Mouse (Mus musculus) erythroblast, embryonic 14.5 days (primary cell): ENCODE data around the gene Prep. TPM values are rescaled to one million over a fixed set of nuclear protein-coding genes. Genes with fewer than 3 reads are reported as not detected.

Source experiments
- H3K27me3 ChIP-seq: 2 replicates; pipeline ENCODE4 v1.6.1; 2012; ENCODE audit warnings: inconsistent platforms; ENCODE audit not compliant: control insufficient read depth
- H3K36me3 ChIP-seq: 2 replicates; pipeline ENCODE4 v1.6.1; 2012; ENCODE audit warnings: mild to moderate bottlenecking, inconsistent platforms; ENCODE audit not compliant: control insufficient read depth
- H3K4me1 ChIP-seq: 2 replicates; pipeline ENCODE4 v1.6.1; 2012; ENCODE audit warnings: inconsistent platforms; ENCODE audit not compliant: control insufficient read depth
- H3K4me3 ChIP-seq: replicated peaks from 2 replicates; pipeline ENCODE3; 2012; ENCODE audit warnings: moderate library complexity, mild to moderate bottlenecking, inconsistent platforms
- H3K9me3 ChIP-seq: 2 replicates; pipeline ENCODE4 v1.6.1; 2012; ENCODE audit warnings: low read length, inconsistent platforms, mixed read lengths; ENCODE audit not compliant: control insufficient read depth
- GATA1 ChIP-seq: IDR thresholded peaks from 2 replicates; pipeline ENCODE4 v1.6.1; 2012; ENCODE audit warnings: low read length, inconsistent platforms, mixed read lengths
- TAL1 ChIP-seq: IDR thresholded peaks from 3 replicates; pipeline ENCODE4 v1.6.1; 2012; ENCODE audit warnings: low read length, inconsistent platforms, mixed read lengths
- polyA plus RNA-seq: library from polyadenylated mRNA; stranded (reverse); fragments of >175 nt; gene quantifications from 2 replicates; pipeline ENCODE4 v1.2.3, GENCODE M21; 2012

The Prep gene
- polyA plus RNA-seq, result 0.28 and 0.32 TPM in 2 replicates

GRCm38 (mm10) chr10:45066931-45067308 is at the start of gene Prep:
Prep (plus strand) TSS chr10:45067203.
- Histone ChIP-seq H3K4me3 (peak within 1 kb of the TSS; percentile 80), H3K9me3 (no peaks in the 10 kb centered on the region), H3K4me1 (peaks cover 61% of the 10 kb centered on the region), H3K36me3 (0 out of 2 replicates have a peak, but pooled peaks cover under 1% of the 10 kb centered on the region), H3K27me3 (no peaks in the 10 kb centered on the region)
- no peak for TF ChIP-seq GATA1
- no peak for TF ChIP-seq TAL1

DNA sequence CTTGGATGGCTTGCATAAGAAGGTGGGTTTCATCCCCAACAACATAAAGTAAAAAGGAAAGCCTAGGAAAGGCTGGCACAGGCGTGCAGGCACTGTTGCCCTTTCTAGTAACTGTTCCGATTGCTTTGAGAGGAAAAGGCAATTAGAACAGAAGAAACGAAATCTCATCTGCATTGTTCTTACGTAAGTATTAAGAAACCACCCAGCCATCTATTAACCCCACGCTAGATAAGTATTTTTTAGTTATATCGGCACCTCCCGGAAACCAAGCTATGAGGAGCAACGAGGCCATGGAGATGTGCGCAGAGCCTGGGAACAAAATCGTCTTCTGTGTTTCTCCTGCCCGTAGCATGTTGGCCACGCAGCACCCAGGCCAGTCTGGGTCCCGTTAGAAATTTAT is 49.7 kb upstream of the Prep start:
- TF ChIP-seq TAL1 (no peak), GATA1 (no peak)
- Histone ChIP-seq H3K27me3 (no peaks in the 10 kb centered on the region), H3K9me3 (no peaks in the 10 kb centered on the region), H3K4me1 (no peaks in the 10 kb centered on the region), H3K36me3 (no peaks in the 10 kb centered on the region), H3K4me3 (no peak overlapping the region)

DNA sequence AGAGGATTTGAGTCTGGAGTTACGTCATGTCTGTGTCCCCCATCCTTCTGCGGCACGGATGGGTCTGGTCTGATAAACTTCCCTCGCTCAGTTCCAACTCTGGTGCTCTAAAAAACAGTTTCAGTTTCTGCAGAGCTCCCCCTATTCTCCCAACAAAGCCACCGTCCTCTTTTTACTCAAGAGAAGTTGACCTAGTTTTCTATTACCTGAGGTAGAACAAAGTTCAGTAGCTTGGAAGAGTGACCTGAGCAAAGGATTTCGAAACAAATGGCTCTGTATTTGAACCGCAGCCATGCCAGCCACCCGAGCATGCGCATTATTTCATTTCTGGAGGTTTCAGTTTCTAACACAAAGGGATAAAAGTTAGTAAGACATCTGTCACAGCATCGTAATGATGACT is 49.2 kb upstream of the Prep start:
- Histone ChIP-seq H3K9me3 (no peaks in the 10 kb centered on the region), H3K36me3 (no peaks in the 10 kb centered on the region), H3K4me3 (no peak overlapping the region), H3K27me3 (no peaks in the 10 kb centered on the region), H3K4me1 (no peaks in the 10 kb centered on the region)
- TF ChIP-seq TAL1, result no peak
- TF ChIP-seq GATA1, result no peak

GRCm38 (mm10) chr10:45019418-45019817 is 47.6 kb upstream of the Prep start:
- no peaks in the 10 kb centered on the region for H3K36me3 ChIP-seq
- no peaks in the 10 kb centered on the region for H3K4me1 ChIP-seq
- no peak for TF ChIP-seq GATA1
- TF ChIP-seq TAL1, result no peak
- H3K4me3 ChIP-seq, result no peak overlapping the region
- H3K27me3 ChIP-seq, result no peaks in the 10 kb centered on the region
- H3K9me3 ChIP-seq, result no peaks in the 10 kb centered on the region

- TF ChIP-seq TAL1, result no peak
- no peak for TF ChIP-seq GATA1
- Histone ChIP-seq H3K4me1 (no peaks in the 10 kb centered on the region), H3K4me3 (no peak overlapping the region)
Observed at GRCm38 (mm10) chr10:45019849-45020248, 47.2 kb upstream of the Prep start.

DNA sequence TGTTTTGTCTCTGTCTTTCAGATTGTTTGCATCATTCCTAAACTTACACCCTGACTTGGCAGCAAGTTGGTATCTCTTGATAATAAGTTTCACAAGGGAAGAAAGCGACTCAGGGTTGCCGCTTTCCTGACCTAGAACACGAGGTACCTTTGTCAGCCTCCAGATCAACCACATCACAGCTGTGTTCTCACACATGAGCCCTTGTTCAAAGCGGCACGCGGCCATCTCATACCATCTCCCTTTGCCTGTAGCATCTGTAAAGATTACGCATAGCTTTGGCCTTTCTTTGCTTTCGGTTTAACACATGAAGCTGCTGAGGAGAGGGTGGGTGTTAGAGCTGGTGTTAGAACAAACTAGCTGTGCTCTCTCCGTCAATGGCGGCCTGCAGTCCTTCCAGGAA is 46.7 kb upstream of the Prep start:
- no peak overlapping the region for H3K4me3 ChIP-seq
- no peak for TF ChIP-seq GATA1
- no peak for TF ChIP-seq TAL1

More at GRCm38 (mm10) chr10:45019849-45020248, 47.2 kb upstream of the Prep start:
- H3K36me3 ChIP-seq, result no peaks in the 10 kb centered on the region
- no peaks in the 10 kb centered on the region for H3K27me3 ChIP-seq
- no peaks in the 10 kb centered on the region for H3K9me3 ChIP-seq

DNA sequence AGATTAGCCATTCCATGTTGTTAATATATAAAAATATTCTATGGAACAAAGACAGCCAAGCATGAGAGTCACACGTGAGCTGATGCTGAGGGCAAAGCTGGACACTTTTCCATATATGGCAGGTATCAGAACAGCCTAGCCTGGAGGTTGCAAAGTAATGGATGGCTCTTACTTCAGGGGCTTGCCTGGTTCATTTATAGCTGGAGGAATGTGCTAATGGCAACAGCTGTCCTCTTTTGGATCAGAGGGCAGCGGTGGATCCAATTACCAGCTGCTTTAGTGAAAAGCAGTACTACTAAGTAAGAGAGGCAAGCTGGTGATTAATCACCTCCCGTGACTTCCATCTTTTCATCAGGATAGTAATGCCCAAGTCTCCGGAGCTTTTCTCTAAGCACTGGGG is 41.8 kb upstream of the Prep start:
- TF ChIP-seq TAL1, result no peak
- TF ChIP-seq GATA1, result no peak
- Histone ChIP-seq H3K27me3 (no peaks in the 10 kb centered on the region), H3K4me1 (no peaks in the 10 kb centered on the region), H3K36me3 (no peaks in the 10 kb centered on the region), H3K4me3 (no peak overlapping the region), H3K9me3 (no peaks in the 10 kb centered on the region)

More for the DNA sequence above, 46.7 kb upstream of the Prep start:
- H3K4me1 ChIP-seq, result no peaks in the 10 kb centered on the region
- no peaks in the 10 kb centered on the region for H3K36me3 ChIP-seq
- no peaks in the 10 kb centered on the region for H3K27me3 ChIP-seq
- no peaks in the 10 kb centered on the region for H3K9me3 ChIP-seq

DNA sequence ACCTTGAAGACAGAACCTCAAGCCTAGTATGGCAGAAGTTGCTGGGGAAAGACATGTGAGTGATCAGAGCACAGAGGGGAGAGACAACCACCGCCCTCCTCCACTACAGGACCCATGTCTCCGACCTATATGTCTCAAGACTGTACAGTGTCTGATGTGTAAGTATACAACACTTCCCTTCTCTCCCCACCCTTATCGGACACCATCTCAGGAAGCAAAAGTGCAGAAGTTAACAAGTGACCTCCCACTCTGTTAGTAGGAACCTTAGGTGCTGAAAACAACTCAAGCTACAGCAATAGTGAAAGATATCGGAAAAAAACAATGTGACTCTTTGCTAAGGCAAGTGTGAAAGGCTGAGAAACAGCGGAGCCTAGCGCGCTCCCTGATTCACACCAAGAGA is 40.1 kb upstream of the Prep start:
- TF ChIP-seq TAL1, result no peak
- TF ChIP-seq GATA1, result no peak
- no peaks in the 10 kb centered on the region for H3K9me3 ChIP-seq
- H3K4me3 ChIP-seq, result no peak overlapping the region
- no peaks in the 10 kb centered on the region for H3K4me1 ChIP-seq
- H3K36me3 ChIP-seq, result no peaks in the 10 kb centered on the region
- H3K27me3 ChIP-seq, result no peaks in the 10 kb centered on the region

DNA sequence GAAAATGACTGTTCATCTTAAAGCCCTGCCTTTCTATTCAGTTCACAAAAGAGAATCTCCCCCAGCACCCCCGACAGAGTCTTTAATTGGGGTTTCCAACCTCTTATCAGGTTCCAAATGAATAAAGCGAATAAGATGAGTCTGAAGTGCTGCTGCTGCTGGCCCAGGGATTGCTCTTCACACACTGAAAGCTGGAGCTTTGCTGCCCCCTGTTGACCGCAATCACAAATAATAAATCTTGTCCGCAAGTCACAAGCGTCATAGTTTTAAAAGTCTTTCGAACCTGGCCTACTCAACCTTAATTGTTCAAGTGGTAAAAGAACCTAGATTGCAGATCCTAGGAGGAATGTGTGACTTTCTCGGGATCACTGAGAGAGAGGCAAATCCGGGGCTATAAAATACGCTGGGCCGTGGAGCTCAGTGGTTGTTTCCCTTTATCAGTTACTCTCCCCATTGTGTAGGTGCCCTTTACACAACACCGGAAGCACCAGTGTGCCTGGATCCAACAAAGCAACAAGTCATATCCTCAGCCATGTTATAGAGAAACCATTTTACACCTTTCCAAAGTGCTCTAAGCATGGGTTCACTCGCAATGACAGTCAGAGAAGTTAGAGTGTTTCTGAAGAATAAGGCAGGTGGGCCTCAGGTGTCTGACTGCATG is 21.6 kb upstream of the Prep start:
- TF ChIP-seq GATA1, result no peak
- TF ChIP-seq TAL1, result no peak
- peaks cover 10% of the 10 kb centered on the region for H3K4me1 ChIP-seq
- no peak overlapping the region for H3K4me3 ChIP-seq
- no peaks in the 10 kb centered on the region for H3K27me3 ChIP-seq
- H3K36me3 ChIP-seq, result no peaks in the 10 kb centered on the region
- H3K9me3 ChIP-seq, result no peaks in the 10 kb centered on the region

GRCm38 (mm10) chr10:45048158-45048557 is 18.8 kb upstream of the Prep start:
- Histone ChIP-seq H3K4me1 (peaks cover 10% of the 10 kb centered on the region), H3K36me3 (no peaks in the 10 kb centered on the region), H3K9me3 (no peaks in the 10 kb centered on the region), H3K4me3 (peak overlapping the region; percentile 1), H3K27me3 (no peaks in the 10 kb centered on the region)
- TF ChIP-seq TAL1 (no peak), GATA1 (no peak)
